Mouse (Mus musculus) gastrocnemius, postnatal 14 days (tissue): Measurements from ENCODE around the gene Psme3. TPM values are rescaled to one million over a fixed set of nuclear protein-coding genes. Genes with fewer than 3 reads are reported as not detected.
"Not testable (repeated sequence)": the region's sequence is repeated elsewhere in the genome, so short reads cannot be mapped to it uniquely, and the experiment has no call there.

Experiments used
- DNase-seq: peaks from one replicate; pipeline ENCODE4 v3.0.0; 2021; ENCODE audit warnings: mixed read lengths
- intact Hi-C: fragments of 180-260 bp; cut with DNase I; formaldehyde crosslinking; loops from one replicate; pipeline ENCODE4 v1.15.1; 2025; ENCODE audit warnings: low total_unique reads
- total RNA-seq, 2 experiments: library from RNA; stranded (reverse); gene quantifications; 2 replicates each; pipeline ENCODE4 v1.2.3; 2021

The Psme3 gene
- total RNA-seq, 2 experiments from 2014 or later, result 60.9 to 61.2 TPM

GRCm38 (mm10) chr11:101302004-101302798 lies 13.8 kb upstream of the Psme3 start, which contains the start of gene Becn1:
TSS of gene Becn1 (minus strand) at chr11:101302286.
- intact Hi-C loops, result no loop called here
- peak; percentile 97 for DNase-seq

GRCm38 (mm10) chr11:101307744-101308143 lies 8.3 kb upstream of the Psme3 start:
- intact Hi-C loops, result no loop called here
- no peak for DNase-seq

GRCm38 (mm10) chr11:101311083-101311482 lies 4.9 kb upstream of the Psme3 start:
- no peak for DNase-seq
- intact Hi-C loops, result no loop called here

GRCm38 (mm10) chr11:101312150-101312549 lies 3.9 kb upstream of the Psme3 start:
- intact Hi-C loops, result no loop called here

GRCm38 (mm10) chr11:101314567-101314966 lies 1.4 kb upstream of the Psme3 start:
- DNase-seq, result no peak
- intact Hi-C loops, result no loop called here

More at GRCm38 (mm10) chr11:101312150-101312549, 3.9 kb upstream of the Psme3 start:
- no peak for DNase-seq

- intact Hi-C loops, result no loop called here
- DNase-seq, result no peak
Observed at GRCm38 (mm10) chr11:101315082-101315650, 847 bp upstream of the Psme3 start.

- DNase-seq, result no peak
- intact Hi-C loops, result no loop called here
Observed at GRCm38 (mm10) chr11:101316501-101316917, 496 bp downstream of the Psme3 start.

GRCm38 (mm10) chr11:101323609-101324008 lies 7.6 kb downstream of the Psme3 start:
- DNase-seq, result peak; percentile 67
- intact Hi-C loops, result loop anchor here (2.0 kb wide), 1 partner anchor 71 kb away; no protein-coding TSS in a partner anchor

GRCm38 (mm10) chr11:101324763-101325162 lies 8.8 kb downstream of the Psme3 start, which contains the start of gene Aoc2:
TSS of gene Aoc2 (plus strand) at chr11:101325063.
- intact Hi-C loops, result no loop called here

GRCm38 (mm10) chr11:101325201-101325600 lies 9.2 kb downstream of the Psme3 start:
- DNase-seq, intact Hi-C loops: not testable (repeated sequence)

More at GRCm38 (mm10) chr11:101324763-101325162, 8.8 kb downstream of the Psme3 start, which contains the start of gene Aoc2:
- no peak for DNase-seq

GRCm38 (mm10) chr11:101326147-101326546 lies 10.1 kb downstream of the Psme3 start:
- intact Hi-C loops, result no loop called here
- DNase-seq, result no peak

GRCm38 (mm10) chr11:101327311-101327710 lies 11.3 kb downstream of the Psme3 start:
- no peak for DNase-seq
- intact Hi-C loops, result no loop called here

- intact Hi-C loops, result no loop called here
- DNase-seq, result peak; percentile 72
Observed at GRCm38 (mm10) chr11:101328941-101329635, 13.1 kb downstream of the Psme3 start.

- intact Hi-C loops, result no loop called here
Observed at GRCm38 (mm10) chr11:101330371-101330924, 14.4 kb downstream of the Psme3 start, which contains the start of gene Aoc3. TSS of gene Aoc3 (plus strand) at chr11:101330605.

GRCm38 (mm10) chr11:101330961-101331360 lies 14.9 kb downstream of the Psme3 start:
- DNase-seq, intact Hi-C loops: not testable (repeated sequence)

More at GRCm38 (mm10) chr11:101330371-101330924, 14.4 kb downstream of the Psme3 start, which contains the start of gene Aoc3:
- peak; percentile 47 for DNase-seq

- intact Hi-C loops, result no loop called here
- no peak for DNase-seq
Observed at GRCm38 (mm10) chr11:101332537-101332936, 16.5 kb downstream of the Psme3 start.

GRCm38 (mm10) chr11:101334023-101334422 lies 18.0 kb downstream of the Psme3 start:
- intact Hi-C loops, result no loop called here
- DNase-seq, result no peak

GRCm38 (mm10) chr11:101334516-101334915 lies 18.5 kb downstream of the Psme3 start:
- DNase-seq, result no peak
- intact Hi-C loops, result no loop called here

- no peak for DNase-seq
- intact Hi-C loops, result no loop called here
Observed at GRCm38 (mm10) chr11:101335685-101336084, 19.7 kb downstream of the Psme3 start.
